Mouse (Mus musculus) neutrophil, adult 83 days (primary cell): ENCODE measurements around the gene Ndp. TPM values are rescaled to one million over a fixed set of nuclear protein-coding genes. Genes with fewer than 3 reads are reported as not detected.

Experiments
- total RNA-seq, 2 experiments: library from RNA; stranded (reverse); gene quantifications; one replicate each; pipeline ENCODE4 v1.2.4; 2023

Gene Ndp
- not detected for total RNA-seq

DNA sequence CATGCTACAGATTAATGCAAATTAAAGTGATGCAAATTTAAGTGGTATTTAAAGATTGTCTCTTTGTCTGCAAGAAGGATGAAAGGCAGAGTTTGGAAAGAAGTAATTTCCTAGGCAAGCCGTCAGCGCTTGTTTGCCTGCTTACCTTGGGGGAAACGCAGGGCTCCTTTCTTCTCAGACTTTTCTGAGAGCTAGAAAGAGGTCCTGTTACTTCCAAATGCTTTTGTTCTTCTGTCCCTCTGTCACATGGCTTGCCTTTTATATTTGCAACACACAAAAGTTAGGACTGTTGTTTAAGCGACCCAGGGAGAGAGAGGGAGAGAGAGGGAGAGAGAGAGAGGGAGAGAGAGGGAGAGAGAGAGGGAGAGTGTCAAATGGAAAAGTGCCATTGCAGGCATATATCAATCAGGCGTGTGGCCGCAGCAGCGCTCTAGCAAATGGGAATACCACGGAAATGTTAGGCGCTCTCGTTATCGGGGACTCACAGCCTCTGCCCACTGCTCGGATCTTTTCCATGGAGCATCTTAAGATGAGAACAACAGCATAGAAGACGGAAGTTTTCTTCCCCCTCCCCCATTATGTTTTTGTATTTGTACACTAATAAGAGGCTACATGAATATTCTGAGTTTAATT, at the start of gene Ndp:
Ndp (minus strand) TSS at position 534 of the 633 bp plus-strand sequence.

Other genes with a start within 250 kb of the Ndp start
- 1 to 10 TPM in 1 of 2 experiments, not detected in 1; 6.9 TPM for gene Maob, start 94.4 kb downstream of the Ndp start, total RNA-seq